Mouse (Mus musculus) liver, adult 2 months (tissue): Measurements from ENCODE around the gene Ulk4. TPM values are rescaled to one million over a fixed set of nuclear protein-coding genes. Genes with fewer than 3 reads are reported as not detected.

ENCODE experiments used
- DNase-seq: peaks from one replicate; pipeline ENCODE4 v3.0.0-alpha.2; 2011; ENCODE audit warnings: low read depth, low spot score; ENCODE audit errors: extremely low read depth
- H3K27ac ChIP-seq: fragments of 200-500 bp; replicated peaks from 2 replicates; pipeline ENCODE4 v1.5.1; 2012; ENCODE audit warnings: low read depth, mild to moderate bottlenecking, control low read depth, inconsistent platforms, low read length; ENCODE audit not compliant: insufficient read depth
- H3K27me3 ChIP-seq: fragments of 200-500 bp; 2 replicates; pipeline ENCODE4 v1.6.1; 2012; ENCODE audit warnings: mild to moderate bottlenecking, moderate library complexity, low read length, inconsistent platforms; ENCODE audit not compliant: control insufficient read depth, insufficient read depth
- H3K36me3 ChIP-seq: fragments of 200-500 bp; 2 replicates; pipeline ENCODE4 v1.6.1; 2012; ENCODE audit warnings: low read length, inconsistent platforms; ENCODE audit not compliant: control insufficient read depth, insufficient read depth
- H3K4me1 ChIP-seq: fragments of 200-500 bp; 2 replicates; pipeline ENCODE4 v1.6.1; 2011; ENCODE audit warnings: low read length; ENCODE audit not compliant: control insufficient read depth, insufficient read depth
- H3K4me3 ChIP-seq: fragments of 200-500 bp; 2 replicates; pipeline ENCODE4 v1.5.1; 2011; ENCODE audit warnings: low read depth, mild to moderate bottlenecking, control low read depth, low read length, moderate library complexity; ENCODE audit not compliant: insufficient read depth
- H3K79me2 ChIP-seq: fragments of 200-500 bp; 2 replicates; pipeline ENCODE4 v1.6.1; 2012; ENCODE audit warnings: inconsistent platforms, mild to moderate bottlenecking, low read length, moderate library complexity; ENCODE audit not compliant: control insufficient read depth, insufficient read depth
- H3K9ac ChIP-seq: fragments of 200-500 bp; 2 replicates; pipeline ENCODE4 v1.6.1; 2012; ENCODE audit warnings: low read depth, mild to moderate bottlenecking, control low read depth, inconsistent platforms, low read length
- CTCF ChIP-seq: fragments of 200-500 bp; IDR thresholded peaks from 2 replicates; pipeline ENCODE4 v1.5.1; 2011; ENCODE audit warnings: low read depth, low read length, control low read depth
- POLR2A ChIP-seq: fragments of 200-500 bp; IDR thresholded peaks from 2 replicates; pipeline ENCODE4 v1.6.1; 2011; ENCODE audit warnings: low read length, control low read depth; ENCODE audit not compliant: insufficient read depth; ENCODE audit errors: extremely low read depth
- WGBS: fragments of 180-500 bp; shearing (Covaris S2); methylation state at CpG from one replicate; pipeline ENCODE4 v1.1.7; 2018; 5-methylcytosine and 5-hydroxymethylcytosine counted together
- polyA plus RNA-seq: library from polyadenylated mRNA; depleted of rRNA; stranded (reverse); fragments of >200 nt; gene quantifications from 2 replicates; pipeline ENCODE4 v1.2.3, GENCODE M21; 2012
- total RNA-seq: library from RNA; depleted of rRNA; stranded (reverse); fragments of >200 nt; gene quantifications from 2 replicates; pipeline ENCODE4 v1.2.3, GENCODE M21; 2014

Ulk4 gene
- total and polyA plus RNA-seq, 2 experiments, result under 0.01 to 0.24 TPM

- Histone ChIP-seq H3K36me3 (no peaks in the 10 kb centered on the region), H3K4me1 (no peaks in the 10 kb centered on the region), H3K27ac (no peak overlapping the region), H3K9ac (no peak overlapping the region), H3K27me3 (no peaks in the 10 kb centered on the region), H3K79me2 (no peaks in the 10 kb centered on the region), H3K4me3 (no peak overlapping the region)
- TF ChIP-seq CTCF (no peak), POLR2A (no peak)
- 83% methylated on average over 10 of the region's 10 CpGs for WGBS
- DNase-seq, result no peak
Measured at GRCm38 (mm10) chr9:121218230-121218629, 58.8 kb downstream of the Ulk4 start.

GRCm38 (mm10) chr9:121217742-121218141, 59.3 kb downstream of the Ulk4 start:
- Histone ChIP-seq H3K4me1 (no peaks in the 10 kb centered on the region), H3K9ac (no peak overlapping the region), H3K27ac (no peak overlapping the region), H3K27me3 (no peaks in the 10 kb centered on the region), H3K79me2 (no peaks in the 10 kb centered on the region), H3K36me3 (no peaks in the 10 kb centered on the region), H3K4me3 (no peak overlapping the region)
- DNase-seq, result no peak
- TF ChIP-seq POLR2A, result no peak
- no peak for TF ChIP-seq CTCF
- 83% methylated on average over 10 of the region's 10 CpGs for WGBS

GRCm38 (mm10) chr9:121216536-121217320, 60.3 kb downstream of the Ulk4 start:
- H3K36me3 ChIP-seq, result no peaks in the 10 kb centered on the region
- H3K4me1 ChIP-seq, result no peaks in the 10 kb centered on the region
- TF ChIP-seq POLR2A (no peak), CTCF (no peak)
- no peaks in the 10 kb centered on the region for H3K79me2 ChIP-seq
- H3K27ac ChIP-seq, result no peak overlapping the region
- no peak overlapping the region for H3K9ac ChIP-seq
- WGBS, result 77% methylated on average over 20 of the region's 20 CpGs
- H3K4me3 ChIP-seq, result no peak overlapping the region
- DNase-seq, result no peak
- no peaks in the 10 kb centered on the region for H3K27me3 ChIP-seq

- H3K79me2 ChIP-seq, result no peaks in the 10 kb centered on the region
- H3K9ac ChIP-seq, result no peak overlapping the region
- no peak overlapping the region for H3K4me3 ChIP-seq
- DNase-seq, result peak; percentile 32
- no peak overlapping the region for H3K27ac ChIP-seq
- TF ChIP-seq POLR2A (no peak), CTCF (peak; percentile 95)
- no peaks in the 10 kb centered on the region for H3K36me3 ChIP-seq
- 38% methylated on average over 3 of the region's 3 CpGs for WGBS
- no peaks in the 10 kb centered on the region for H3K4me1 ChIP-seq
- H3K27me3 ChIP-seq, result no peaks in the 10 kb centered on the region
Measured at GRCm38 (mm10) chr9:121215349-121216000, 61.5 kb downstream of the Ulk4 start.

- H3K4me3 ChIP-seq, result no peak overlapping the region
- H3K27ac ChIP-seq, result no peak overlapping the region
- no peaks in the 10 kb centered on the region for H3K4me1 ChIP-seq
- no peaks in the 10 kb centered on the region for H3K79me2 ChIP-seq
- H3K36me3 ChIP-seq, result no peaks in the 10 kb centered on the region
- 59% methylated on average over 3 of the region's 3 CpGs for WGBS
- H3K27me3 ChIP-seq, result no peaks in the 10 kb centered on the region
- TF ChIP-seq CTCF (peak; percentile 21; the same call in 1 of the 2 replicates), POLR2A (no peak)
- H3K9ac ChIP-seq, result no peak overlapping the region
- no peak for DNase-seq
Measured at GRCm38 (mm10) chr9:121212322-121212721, 64.7 kb downstream of the Ulk4 start.

GRCm38 (mm10) chr9:121205046-121205445, 72.0 kb downstream of the Ulk4 start:
- no peak for TF ChIP-seq CTCF
- TF ChIP-seq POLR2A, result no peak
- no peak overlapping the region for H3K27ac ChIP-seq
- H3K27me3 ChIP-seq, result no peaks in the 10 kb centered on the region
- no peak for DNase-seq
- no peak overlapping the region for H3K4me3 ChIP-seq
- no peak overlapping the region for H3K9ac ChIP-seq
- H3K79me2 ChIP-seq, result no peaks in the 10 kb centered on the region
- WGBS, result 84% methylated on average over 7 of the region's 7 CpGs
- no peaks in the 10 kb centered on the region for H3K36me3 ChIP-seq
- H3K4me1 ChIP-seq, result no peaks in the 10 kb centered on the region
